Comparison of ENCODE assay signal across 17 mouse cellular contexts in genomic region chr19:42137167-42137672, GRCm38 (mm10). TPM values are rescaled to one million over a fixed set of nuclear protein-coding genes. Genes with fewer than 3 reads are reported as not detected.
"Had no signal": no experiment of that assay in that cellular context is flagged by ENCODE, and none has a peak within 500 bp of the region (broad histone marks: within the 10 kb centered on the region; RNA-seq: fewer than 3 reads in every experiment).

No protein-coding gene starts in this region.

- H3K9ac ChIP-seq: neural tube, embryonic 13.5 days; neural tube, embryonic 15.5 days; stomach, embryonic 15.5 days had no signal

- DNase-seq: retina, postnatal 1 day; right cerebral cortex, adult 18-20 months; right cerebral cortex, postnatal 14 days; right cerebral cortex, postnatal 25 days; right cerebral cortex, postnatal 4 days; spleen, adult 18-20 months; thymus, adult 18-20 months; thymus, adult 2 months; thymus, postnatal 14 days; thymus, postnatal 25 days; thymus, postnatal 36 days; thymus, postnatal 4 days had no signal

- H3K4me1 ChIP-seq: neural tube, embryonic 13.5 days; neural tube, embryonic 15.5 days; stomach, embryonic 15.5 days had no signal

- H3K36me3 ChIP-seq: neural tube, embryonic 13.5 days; neural tube, embryonic 15.5 days; stomach, embryonic 15.5 days had no signal

- H3K27ac ChIP-seq: neural tube, embryonic 13.5 days; neural tube, embryonic 15.5 days; stomach, embryonic 15.5 days; stomach, postnatal 0 days had no signal

- H3K4me3 ChIP-seq: neural tube, embryonic 13.5 days; neural tube, embryonic 15.5 days; stomach, embryonic 15.5 days had no signal

- H3K4me2 ChIP-seq: neural tube, embryonic 13.5 days; neural tube, embryonic 15.5 days; stomach, embryonic 15.5 days had no signal

- H3K27me3 ChIP-seq: neural tube, embryonic 13.5 days; neural tube, embryonic 15.5 days; stomach, embryonic 15.5 days had no signal

- H3K9me3 ChIP-seq: neural tube, embryonic 13.5 days; neural tube, embryonic 15.5 days; stomach, embryonic 15.5 days had no signal

RNA-seq across cellular contexts. Expression of gene Morn4, which starts 51.1 kb away (rescaled TPM):
- total RNA-seq: neutrophil, adult 5-6 weeks had no signal
